Mouse (Mus musculus): ENCODE results near the gene Mest. TPM values are rescaled to one million over a fixed set of nuclear protein-coding genes. Genes with fewer than 3 reads are reported as not detected.

Mest gene
- polyA plus RNA-seq, 1 experiment, result 10.4 TPM

GRCm38 (mm10) chr6:30702881-30703280 lies 20.5 kb upstream of the Mest start:
- no peak for DNase-seq (ENCODE audit: low read depth, low spot score)
- WGBS, result 87% methylated on average over 6 of the region's 6 CpGs

- WGBS, result 67% methylated on average over 6 of the region's 6 CpGs
These were observed 19.9 kb upstream of the Mest start for GRCm38 (mm10) chr6:30703476-30703875.

GRCm38 (mm10) chr6:30703977-30704602 lies 19.3 kb upstream of the Mest start:
- DNase-seq (ENCODE audit: low read depth, low spot score), result no peak
- 75% methylated on average over 9 of the region's 9 CpGs for WGBS

More at GRCm38 (mm10) chr6:30703476-30703875, 19.9 kb upstream of the Mest start:
- DNase-seq (ENCODE audit: low read depth, low spot score), result no peak

GRCm38 (mm10) chr6:30709115-30709514 lies 14.2 kb upstream of the Mest start:
- DNase-seq (ENCODE audit: low read depth, low spot score), result no peak

GRCm38 (mm10) chr6:30710371-30711364 lies 12.7 kb upstream of the Mest start:
- no peak for DNase-seq (ENCODE audit: low read depth, low spot score)
- 52% methylated on average over 25 of the region's 25 CpGs for WGBS

More at GRCm38 (mm10) chr6:30709115-30709514, 14.2 kb upstream of the Mest start:
- WGBS, result 65% methylated on average over 6 of the region's 6 CpGs

- WGBS, result 80% methylated on average over 10 of the region's 10 CpGs
- no peak for DNase-seq (ENCODE audit: low read depth, low spot score)
These were observed 12.0 kb upstream of the Mest start for GRCm38 (mm10) chr6:30711365-30711763.

GRCm38 (mm10) chr6:30712484-30712883 lies 10.9 kb upstream of the Mest start:
- WGBS, result 65% methylated on average over 7 of the region's 7 CpGs
- no peak for DNase-seq (ENCODE audit: low read depth, low spot score)

GRCm38 (mm10) chr6:30713455-30713854 lies 9.9 kb upstream of the Mest start:
- no peak for DNase-seq (ENCODE audit: low read depth, low spot score)
- 53% methylated on average over 6 of the region's 6 CpGs for WGBS

- WGBS, result 36% methylated on average over 11 of the region's 11 CpGs
- DNase-seq (ENCODE audit: low read depth, low spot score), result no peak
These were observed 9.5 kb upstream of the Mest start for GRCm38 (mm10) chr6:30713896-30714295.

- WGBS, result 66% methylated on average over 5 of the region's 5 CpGs
- no peak for DNase-seq (ENCODE audit: low read depth, low spot score)
These were observed 8.4 kb upstream of the Mest start for GRCm38 (mm10) chr6:30714891-30715471.

- 80% methylated on average over 7 of the region's 7 CpGs for WGBS
- DNase-seq (ENCODE audit: low read depth, low spot score), result no peak
These were observed 6.6 kb upstream of the Mest start for GRCm38 (mm10) chr6:30716796-30717195.

- DNase-seq (ENCODE audit: low read depth, low spot score), result no peak
- WGBS, result 86% methylated on average over 4 of the region's 4 CpGs
These were observed 772 bp upstream of the Mest start for GRCm38 (mm10) chr6:30722385-30723164.

- WGBS, result 48% methylated on average over 12 of the region's 12 CpGs
- DNase-seq (ENCODE audit: low read depth, low spot score), result no peak
These were observed 7.1 kb downstream of the Mest start for GRCm38 (mm10) chr6:30730301-30730971.

- WGBS, result 60% methylated on average over 18 of the region's 18 CpGs
- no peak for DNase-seq (ENCODE audit: low read depth, low spot score)
These were observed 9.3 kb downstream of the Mest start for GRCm38 (mm10) chr6:30732571-30733130.

- 74% methylated on average over 6 of the region's 6 CpGs for WGBS
- no peak for DNase-seq (ENCODE audit: low read depth, low spot score)
These were observed 11.1 kb downstream of the Mest start for GRCm38 (mm10) chr6:30734465-30734864.

GRCm38 (mm10) chr6:30734988-30735727 lies 11.8 kb downstream of the Mest start:
- WGBS, result 64% methylated on average over 22 of the region's 22 CpGs
- DNase-seq (ENCODE audit: low read depth, low spot score), result no peak

- no peak for DNase-seq (ENCODE audit: low read depth, low spot score)
- WGBS, result 62% methylated on average over 15 of the region's 15 CpGs
These were observed 12.5 kb downstream of the Mest start for GRCm38 (mm10) chr6:30735728-30736371.

GRCm38 (mm10) chr6:30736372-30736762 lies 13.0 kb downstream of the Mest start:
- 57% methylated on average over 13 of the region's 13 CpGs for WGBS
- DNase-seq (ENCODE audit: low read depth, low spot score), result no peak

Data from large intestine, adult 2 months (tissue).